Mouse (Mus musculus) brain, embryonic 14.5 days (tissue): ENCODE results near the gene Slc25a11. TPM values are rescaled to one million over a fixed set of nuclear protein-coding genes. Genes with fewer than 3 reads are reported as not detected.
A peak's percentile ranks its signal among the peaks of the same experiment; 100 is the strongest.

Source experiments
- DNase-seq: peaks from one replicate; pipeline ENCODE4 v3.0.0-alpha.2; 2011; ENCODE audit warnings: low read depth
- CTCF ChIP-seq: fragments of 200-500 bp; IDR thresholded peaks from 2 replicates; pipeline ENCODE4 v1.5.1; 2012; ENCODE audit warnings: inconsistent platforms, mild to moderate bottlenecking, moderate library complexity, borderline replicate concordance; ENCODE audit not compliant: insufficient read depth, insufficient read length; ENCODE audit errors: extremely low read depth
- POLR2A ChIP-seq: fragments of 200-500 bp; IDR thresholded peaks from 2 replicates; pipeline ENCODE4 v1.6.1; 2012; ENCODE audit warnings: mild to moderate bottlenecking, inconsistent platforms, borderline replicate concordance; ENCODE audit not compliant: poor library complexity, insufficient read depth, insufficient read length, severe bottlenecking; ENCODE audit errors: extremely low read depth
- polyA plus RNA-seq: library from polyadenylated mRNA; depleted of rRNA; stranded (reverse); fragments of >200 nt; gene quantifications from 2 replicates; pipeline ENCODE4 v1.2.3, GENCODE M21; 2012

Gene Slc25a11
- polyA plus RNA-seq, 1 experiment = 129 TPM

DNA sequence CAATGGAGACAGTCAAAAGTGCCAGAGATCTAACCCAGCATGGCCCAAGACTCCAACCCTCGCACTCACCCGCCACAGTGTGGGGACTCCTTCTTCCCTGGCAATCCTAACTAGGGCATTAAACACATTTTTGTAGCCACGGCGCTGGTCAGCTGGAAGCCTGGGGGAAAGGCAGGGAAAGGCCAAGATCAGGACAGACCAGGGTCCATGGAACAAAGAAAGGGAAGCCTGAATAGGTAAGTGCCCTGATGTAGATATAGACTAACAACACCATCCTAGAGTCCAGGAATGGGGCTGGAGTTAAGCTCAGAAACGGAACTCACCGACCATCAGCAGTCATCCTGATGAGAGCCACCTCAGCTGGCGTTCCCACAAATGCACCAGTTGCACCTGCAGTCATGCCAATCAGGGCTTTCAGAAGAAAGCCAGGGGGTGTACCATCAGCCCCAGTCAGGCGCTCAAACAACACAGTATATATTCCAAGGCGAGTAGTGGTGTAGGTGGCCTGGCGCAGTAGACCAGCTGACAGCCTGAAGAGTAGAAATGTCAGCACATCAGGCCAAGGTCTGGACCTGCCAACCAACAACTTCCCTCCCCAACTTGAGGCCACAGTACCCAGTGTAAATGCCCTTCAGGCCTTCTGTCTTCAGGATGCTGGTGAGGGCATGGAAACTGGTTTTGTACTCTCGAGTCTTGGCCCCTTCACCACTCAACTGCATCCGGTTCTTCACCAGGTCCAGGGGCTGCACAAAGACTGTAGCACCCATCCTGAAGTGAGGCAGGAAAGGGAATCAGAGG lies 1.6 kb downstream of the Slc25a11 start:
- DNase-seq = no peak
- TF ChIP-seq CTCF (no peak), POLR2A (no peak)

DNA sequence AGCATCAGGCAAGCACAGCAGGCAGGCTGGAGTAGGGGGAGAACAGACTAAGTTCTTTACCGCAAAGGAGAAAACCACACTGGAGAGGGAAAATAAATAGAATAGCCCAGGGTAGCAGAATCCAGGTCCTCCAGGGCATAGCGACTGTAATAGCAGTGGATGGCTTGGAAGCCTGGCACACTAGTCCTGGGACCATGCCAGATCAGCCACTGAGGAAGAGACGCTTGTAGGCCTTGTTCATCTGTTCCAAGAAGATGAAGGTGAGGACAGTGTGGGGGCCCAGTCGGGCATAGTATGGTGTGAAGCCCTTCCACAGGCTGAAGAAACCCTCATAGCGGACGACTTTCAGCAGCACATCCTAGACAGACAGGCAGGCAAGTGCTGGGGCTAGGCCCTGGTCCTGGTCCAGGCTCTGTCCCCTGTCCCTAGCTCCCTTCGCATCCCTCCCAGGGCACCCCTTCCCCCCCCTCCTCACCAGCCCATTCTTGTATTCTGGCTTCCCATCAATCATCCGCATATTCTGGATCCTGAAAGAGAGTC lies 2.6 kb downstream of the Slc25a11 start:
- no peak for DNase-seq
- no peak for TF ChIP-seq POLR2A
- TF ChIP-seq CTCF = no peak

DNA sequence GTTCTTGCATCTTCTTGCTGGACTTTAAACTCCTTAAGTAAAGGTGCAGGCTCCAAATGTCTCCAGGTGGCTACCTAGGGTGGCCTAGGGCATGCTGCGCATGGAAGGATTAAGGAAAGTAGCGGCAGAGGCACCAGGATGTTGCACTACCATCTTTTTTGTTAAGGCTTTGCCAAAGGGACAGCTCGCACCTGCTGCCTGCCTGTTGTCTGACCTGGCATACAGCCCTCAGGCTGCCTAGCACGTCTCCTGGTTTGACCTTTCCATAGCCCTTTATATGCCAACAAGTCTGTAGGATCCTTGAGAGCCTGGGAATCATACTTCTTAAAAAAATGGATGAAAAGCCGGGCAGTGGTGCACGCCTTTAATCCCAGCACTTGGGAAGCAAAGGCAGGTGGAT lies 4.2 kb downstream of the Slc25a11 start:
- DNase-seq = no peak
- no peak for TF ChIP-seq POLR2A
- no peak for TF ChIP-seq CTCF

DNA sequence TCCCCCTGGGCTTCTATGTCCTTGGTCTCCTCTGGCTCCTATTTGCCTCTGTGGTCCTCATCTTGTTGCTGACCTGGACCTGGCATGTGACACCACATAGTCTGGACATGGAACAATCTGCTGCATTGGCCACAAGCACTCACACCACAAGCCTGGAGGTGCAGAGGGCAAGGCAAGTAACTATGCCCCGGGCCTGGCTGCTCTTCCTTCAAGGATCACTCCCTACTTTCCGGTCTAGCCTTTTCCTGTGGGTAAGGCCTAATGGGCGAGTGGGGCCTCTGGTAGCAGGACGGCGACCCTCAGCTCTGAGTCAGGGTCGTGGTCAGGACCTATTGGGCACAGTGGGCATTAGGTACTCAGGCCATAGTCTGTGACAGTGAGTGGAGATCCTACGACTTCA lies 6.0 kb downstream of the Slc25a11 start:
- no peak for DNase-seq
- no peak for TF ChIP-seq CTCF
- no peak for TF ChIP-seq POLR2A

DNA sequence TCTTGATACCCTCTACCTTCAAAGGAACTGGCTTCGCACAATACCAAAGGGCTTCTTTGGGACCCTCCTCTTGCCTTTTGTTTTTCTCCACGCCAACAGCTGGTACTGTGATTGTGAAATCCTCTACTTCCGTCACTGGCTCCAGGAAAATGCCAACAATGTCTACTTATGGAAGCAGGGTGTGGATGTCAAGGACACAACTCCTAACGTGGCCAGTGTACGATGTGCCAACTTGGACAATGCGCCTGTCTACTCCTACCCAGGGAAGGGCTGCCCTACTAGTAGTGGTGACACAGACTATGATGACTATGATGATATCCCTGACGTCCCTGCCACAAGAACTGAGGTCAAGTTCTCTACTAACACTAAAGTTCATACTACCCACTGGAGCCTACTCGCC lies 7.3 kb downstream of the Slc25a11 start:
- TF ChIP-seq POLR2A (no peak), CTCF (no peak)
- DNase-seq = no peak

DNA sequence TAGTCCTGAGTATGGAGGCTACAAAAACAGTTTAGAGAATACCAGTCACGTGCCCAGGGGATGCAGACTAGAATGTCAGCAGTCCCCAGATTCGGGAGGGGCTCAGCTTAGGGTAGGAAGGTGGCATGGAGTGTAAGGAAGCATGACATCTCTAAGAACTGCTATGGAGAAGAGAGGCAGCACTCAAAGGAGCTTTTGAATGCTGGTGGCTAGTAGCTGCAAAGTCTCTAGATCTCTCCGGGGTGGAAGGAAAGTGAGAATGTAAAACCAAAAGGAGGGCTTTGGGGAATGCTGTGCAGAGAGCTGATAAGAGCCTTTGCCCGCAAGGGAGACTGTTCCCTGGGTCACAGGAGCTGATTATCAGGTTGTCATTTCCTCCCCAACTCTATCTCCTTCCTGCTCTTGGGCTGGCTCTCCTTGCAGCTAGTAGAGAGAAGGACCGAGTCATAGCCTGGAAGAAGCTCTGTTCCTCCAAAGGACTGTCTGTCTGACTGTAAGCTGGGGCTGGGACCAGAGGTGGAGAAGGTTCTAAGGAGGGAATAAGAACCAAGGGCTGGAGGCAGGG lies 8.5 kb downstream of the Slc25a11 start, which contains the start of gene Gp1ba:
TSS of gene Gp1ba (plus strand) at position 409 of the 565 bp plus-strand sequence.
- no peak for TF ChIP-seq CTCF
- TF ChIP-seq POLR2A = no peak

DNA sequence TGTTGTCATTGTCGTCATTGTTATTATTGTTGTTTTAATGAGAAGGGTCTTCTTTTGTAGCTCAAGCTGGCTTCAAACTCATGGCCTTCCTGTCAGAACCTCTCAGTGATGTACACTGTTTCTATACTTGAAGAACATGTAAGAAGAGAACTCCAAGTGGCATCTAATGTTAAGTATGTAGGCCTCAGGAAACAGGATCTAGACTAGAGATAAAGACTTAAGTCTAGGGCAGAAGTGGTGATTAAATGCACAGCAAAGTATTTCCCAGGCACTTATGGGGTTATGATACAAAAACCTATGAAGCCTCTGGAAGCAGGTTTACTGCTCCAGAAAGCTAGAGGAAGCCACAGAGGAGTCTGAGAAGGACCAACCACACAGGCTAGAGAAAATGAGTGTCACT lies 9.0 kb downstream of the Slc25a11 start:
- TF ChIP-seq POLR2A (no peak), CTCF (no peak)
- no peak for DNase-seq

More for the DNA sequence above, 8.5 kb downstream of the Slc25a11 start, which contains the start of gene Gp1ba:
- no peak for DNase-seq

DNA sequence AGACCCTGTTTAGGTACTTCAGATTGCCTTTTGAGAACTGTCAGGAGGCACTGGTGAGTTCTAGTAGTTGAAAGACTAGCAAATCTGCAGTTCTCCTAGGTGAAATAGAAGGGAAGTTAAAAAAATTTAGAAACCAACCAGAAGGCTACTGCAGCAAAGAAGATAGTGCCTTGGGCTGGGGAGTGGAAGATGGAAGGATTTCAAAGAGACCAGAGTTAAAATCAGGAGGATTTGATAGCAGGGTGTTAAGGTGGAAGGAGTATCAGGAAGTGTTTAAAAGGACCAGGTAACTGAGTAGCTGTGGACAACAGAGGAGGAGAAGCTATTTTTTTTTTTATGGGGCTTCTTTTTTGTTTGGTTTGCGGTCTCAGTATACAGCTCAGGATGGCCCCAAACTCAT lies 9.5 kb downstream of the Slc25a11 start:
- no peak for TF ChIP-seq POLR2A
- no peak for DNase-seq

DNA sequence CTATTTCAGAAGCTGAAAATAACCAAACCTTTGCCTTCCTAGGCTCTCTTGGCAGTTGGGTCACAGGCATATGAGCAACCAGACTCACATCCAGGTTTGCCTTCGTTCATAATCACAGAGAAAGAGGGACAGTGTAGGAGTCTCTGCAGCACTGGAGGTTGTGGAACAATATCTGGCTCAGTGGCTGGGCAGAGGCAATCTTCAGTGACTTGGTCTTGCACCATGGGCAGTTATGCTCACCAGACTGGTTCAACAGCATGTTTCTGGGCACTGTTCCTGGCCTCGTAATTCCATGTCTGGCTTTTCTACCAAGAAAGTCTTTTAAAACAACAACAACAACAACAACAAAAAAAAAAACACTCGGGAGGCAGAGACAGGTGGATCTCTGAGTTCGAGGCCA lies 11.7 kb downstream of the Slc25a11 start:
- TF ChIP-seq POLR2A (no peak), CTCF (no peak)

DNA sequence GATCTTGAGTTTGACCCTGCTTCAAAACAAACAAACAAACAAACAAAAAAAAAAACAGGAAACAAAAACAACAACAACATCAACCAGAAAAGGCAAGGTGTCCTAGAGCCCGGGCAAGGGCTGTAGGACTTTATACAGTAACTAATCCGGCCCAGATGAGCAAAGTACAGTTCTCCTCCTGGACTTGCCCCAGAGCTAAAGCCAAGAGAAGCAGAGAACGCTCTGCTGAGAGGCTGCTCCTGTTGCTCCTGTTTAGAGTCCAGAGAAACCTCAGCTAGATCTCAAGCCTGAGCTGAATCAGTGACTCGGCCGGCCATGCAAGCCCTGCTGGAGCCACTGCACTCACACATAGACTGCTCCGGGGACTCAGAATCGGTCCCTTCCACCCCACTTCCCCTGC lies 17.1 kb downstream of the Slc25a11 start:
- DNase-seq = no peak
- TF ChIP-seq POLR2A (no peak), CTCF (no peak)

More for the DNA sequence above, 11.7 kb downstream of the Slc25a11 start:
- DNase-seq = no peak

DNA sequence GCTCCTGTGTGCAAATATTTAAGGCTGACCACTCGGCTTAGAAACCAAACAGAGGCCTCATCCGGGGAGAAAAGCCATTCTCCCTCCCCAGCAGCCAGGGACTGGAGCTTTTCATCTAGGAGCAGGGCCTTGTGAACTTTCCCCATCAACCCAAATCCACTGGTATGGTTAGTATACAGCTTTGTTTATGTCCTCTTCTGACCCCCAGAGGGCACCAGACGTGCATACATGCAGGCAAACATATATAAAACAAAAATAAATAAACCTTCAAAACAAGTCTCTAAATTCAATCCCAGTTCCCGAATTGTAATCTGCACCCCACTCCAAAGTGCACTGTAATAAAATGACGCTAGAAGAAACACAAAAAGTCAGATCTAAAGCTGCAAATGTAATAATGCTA lies 17.7 kb downstream of the Slc25a11 start:
- peak; percentile 52 for DNase-seq
- TF ChIP-seq POLR2A = no peak
- TF ChIP-seq CTCF = peak; percentile 40; the same call in 1 of the 2 replicates
